Mouse (Mus musculus) kidney, adult 2 months (tissue): ENCODE results near the gene Matk.

Experiments
- CTCF ChIP-seq: fragments of 200-500 bp; conservative IDR thresholded peaks from 2 replicates; pipeline ENCODE4 v1.5.1; 2011; ENCODE audit warnings: low read depth, mild to moderate bottlenecking, control low read depth, low read length, moderate library complexity, mixed read lengths; ENCODE audit not compliant: insufficient read depth, insufficient read length
- POLR2A ChIP-seq: fragments of 200-500 bp; IDR thresholded peaks from one replicate; pipeline ENCODE4 v1.6.1; 2011; ENCODE audit warnings: low read depth, low read length, control low read depth

GRCm38 (mm10) chr10:81254886-81255285 lies 2.2 kb downstream of the Matk start:
- TF ChIP-seq CTCF (no peak), POLR2A (no peak)
